Mouse (Mus musculus): ENCODE data around the gene March9.

- TF ChIP-seq CTCF (IDR thresholded peaks at IDR 0.05; ENCODE audit: low read depth) = no peak
- TF ChIP-seq EP300 (IDR thresholded peaks at IDR 0.05; ENCODE audit: low read depth) = no peak
These were observed 43.6 kb upstream of the March9 start for GRCm38 (mm10) chr10:127103631-127104030.
